Mouse (Mus musculus) limb, embryonic 11.5 days (tissue): ENCODE measurements around the gene Cyp4a14. TPM values are rescaled to one million over a fixed set of nuclear protein-coding genes. Genes with fewer than 3 reads are reported as not detected.
"Not testable (repeated sequence)": the region's sequence is repeated elsewhere in the genome, so short reads cannot be mapped to it uniquely, and the experiment has no call there.

Source experiments
- ATAC-seq: fragments of 200-750 bp; cut with Nextera tagmentation; 2 replicates; pipeline ENCODE4 v1.8.0; 2017; ENCODE audit warnings: low read depth; ENCODE audit not compliant: insufficient number of reproducible peaks, low FRiP score, low TSS enrichment
- DNase-seq: peaks from one replicate; pipeline ENCODE4 v3.0.0-alpha.2; 2015; ENCODE audit warnings: low spot score
- H3K27ac ChIP-seq: fragments of 300-500 bp; sonication (generic); replicated peaks from 2 replicates; pipeline ENCODE4 v1.5.1; 2014; ENCODE audit warnings: low read depth, mild to moderate bottlenecking, low read length
- H3K27me3 ChIP-seq: fragments of 300-500 bp; sonication (generic); 2 replicates; pipeline ENCODE4 v1.6.1; 2014; ENCODE audit warnings: mild to moderate bottlenecking, low read length, mixed read lengths; ENCODE audit not compliant: control insufficient read depth, insufficient read depth
- H3K36me3 ChIP-seq: fragments of 300-500 bp; sonication (generic); 2 replicates; pipeline ENCODE4 v1.6.1; 2014; ENCODE audit warnings: mild to moderate bottlenecking, low read length, moderate library complexity, mixed read lengths; ENCODE audit not compliant: control insufficient read depth, insufficient read depth
- H3K4me1 ChIP-seq: fragments of 300-500 bp; sonication (generic); 2 replicates; pipeline ENCODE4 v1.6.1; 2014; ENCODE audit warnings: low read length, mixed read lengths; ENCODE audit not compliant: control insufficient read depth, insufficient read depth
- H3K4me2 ChIP-seq: fragments of 300-500 bp; sonication (generic); 2 replicates; pipeline ENCODE4 v1.6.1; 2014; ENCODE audit warnings: low read depth, mild to moderate bottlenecking, moderate library complexity; ENCODE audit not compliant: severe bottlenecking
- H3K4me3 ChIP-seq: fragments of 300-500 bp; sonication (generic); 2 replicates; pipeline ENCODE4 v1.5.1; 2014; ENCODE audit warnings: low read depth, low read length
- H3K9ac ChIP-seq: fragments of 300-500 bp; sonication (generic); 2 replicates; pipeline ENCODE4 v1.6.1; 2014; ENCODE audit warnings: mild to moderate bottlenecking, low read length
- H3K9me3 ChIP-seq: fragments of 300-500 bp; sonication (generic); 2 replicates; pipeline ENCODE4 v1.6.1; 2016; ENCODE audit warnings: low read length; ENCODE audit not compliant: control insufficient read depth
- WGBS: fragments of 180-500 bp; shearing (Covaris S2); extraction: QIAGEN DNeasy Blood & Tissue Kit; methylation state at CpG from one replicate; pipeline ENCODE4 v1.1.7; 2014; 5-methylcytosine and 5-hydroxymethylcytosine counted together
- polyA plus RNA-seq: library from polyadenylated mRNA; unstranded; fragments of >200 nt; fragmentation: Nextera tagmentation; extraction: Ambion mirVana; gene quantifications from 2 replicates; pipeline ENCODE4 v1.2.1, GENCODE M21; 2014

Cyp4a14 gene
- polyA plus RNA-seq, 1 experiment from 2014 or later, result not detected

DNA sequence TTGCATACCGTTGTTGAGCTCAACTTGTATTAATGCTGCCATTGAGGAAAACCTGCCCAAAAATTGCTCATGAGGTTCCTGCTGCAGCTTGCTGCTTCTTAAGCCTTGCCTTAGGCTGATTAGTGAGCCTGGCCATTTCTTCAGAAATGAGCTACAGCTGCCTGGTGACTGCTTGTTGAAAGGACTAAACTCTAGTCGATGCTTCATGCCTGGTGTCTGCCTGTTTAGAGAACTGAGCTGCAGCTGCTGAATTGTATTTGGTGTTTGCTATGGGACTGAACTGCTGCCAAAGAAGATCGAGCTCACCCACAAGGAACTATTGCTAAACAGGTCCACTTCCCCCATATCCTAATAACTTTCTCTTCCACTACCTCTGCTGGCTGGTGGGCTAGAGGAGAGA is 22.4 kb downstream of the Cyp4a14 start:
- WGBS, result 72% methylated on average over 3 of the region's 3 CpGs
- DNase-seq, ATAC-seq, H3K27me3 ChIP-seq, H3K4me2 ChIP-seq, H3K27ac ChIP-seq, H3K36me3 ChIP-seq, H3K9ac ChIP-seq, H3K9me3 ChIP-seq, H3K4me1 ChIP-seq, H3K4me3 ChIP-seq: not testable (repeated sequence)

DNA sequence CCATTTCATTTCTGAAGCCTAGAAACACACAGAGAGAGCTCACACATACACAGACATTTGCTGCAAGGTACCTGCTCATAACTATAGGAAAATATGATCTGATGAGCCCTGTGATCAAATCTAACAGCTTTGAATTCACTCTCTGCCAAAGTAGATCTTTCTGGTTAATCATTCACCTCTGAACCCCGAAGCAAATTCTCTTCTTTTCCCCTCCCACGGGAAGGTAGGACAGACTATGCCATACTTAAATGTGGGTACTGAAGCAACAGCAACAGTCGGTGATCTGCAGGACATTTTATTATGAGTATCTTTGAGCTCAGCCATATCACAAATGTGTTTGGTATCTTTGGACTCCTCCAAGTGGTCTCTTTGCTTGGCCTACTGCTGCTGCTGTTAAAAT is 43.6 kb downstream of the Cyp4a14 start, which contains the start of gene Cyp4a30b:
Gene Cyp4a30b, plus strand, starts transcription at position 301 of the 400 bp plus-strand sequence.
- DNase-seq, result no peak
- Histone ChIP-seq H3K9ac (no peak within 1 kb of the TSS), H3K4me1 (no peaks in the 10 kb centered on the region), H3K4me2 (no peak within 1 kb of the TSS), H3K27me3 (no peaks in the 10 kb centered on the region), H3K27ac (no peak within 1 kb of the TSS), H3K36me3 (no peaks in the 10 kb centered on the region), H3K9me3 (no peaks in the 10 kb centered on the region), H3K4me3 (no peak within 1 kb of the TSS)
- ATAC-seq, result no peak
- 80% methylated on average over 3 of the region's 3 CpGs for WGBS

DNA sequence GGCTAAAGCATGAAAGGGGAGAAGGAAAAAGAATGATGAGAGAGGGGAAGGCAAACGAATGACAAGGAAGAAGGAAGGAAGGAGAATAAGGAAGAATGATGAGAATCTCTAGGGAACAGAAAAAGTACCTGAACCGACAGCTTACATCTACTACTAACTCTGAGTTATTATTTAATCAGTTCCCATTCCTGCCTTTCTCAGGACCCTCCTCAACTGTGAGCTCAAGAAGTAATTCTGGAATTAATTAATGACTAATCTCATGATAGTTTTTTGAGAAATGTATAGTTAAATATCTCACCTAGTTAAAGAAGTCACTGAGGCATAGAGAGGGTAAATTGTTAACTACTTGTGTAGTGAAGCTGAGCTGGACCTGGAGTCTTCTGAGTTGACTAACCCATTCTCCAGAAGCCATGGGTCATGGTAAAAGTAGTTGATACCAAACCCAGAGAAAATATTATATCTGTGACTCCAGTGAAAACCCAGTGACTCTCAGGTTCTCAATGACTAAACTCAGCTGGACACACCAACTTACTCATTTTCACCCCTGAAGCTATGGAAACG is 45.3 kb downstream of the Cyp4a14 start:
- Histone ChIP-seq H3K4me2 (no peak overlapping the region), H3K9me3 (no peaks in the 10 kb centered on the region), H3K36me3 (no peaks in the 10 kb centered on the region), H3K27ac (no peak overlapping the region), H3K27me3 (no peaks in the 10 kb centered on the region), H3K9ac (no peak overlapping the region), H3K4me1 (no peaks in the 10 kb centered on the region), H3K4me3 (no peak overlapping the region)
- DNase-seq (no peak), ATAC-seq (no peak)
- 71% methylated on average over 3 of the region's 3 CpGs for WGBS

Other genes starting within 250 kb of the Cyp4a14 start
- not detected in 2 replicates for gene Cyp4a12a, start 197.1 kb downstream of the Cyp4a14 start, polyA plus RNA-seq
- not detected in 2 replicates for gene Cyp4a12b, start 84.5 kb downstream of the Cyp4a14 start, polyA plus RNA-seq
- gene Cyp4a30b, start 43.5 kb downstream of the Cyp4a14 start, polyA plus RNA-seq, result not detected in 2 replicates
- not detected in 2 replicates for gene Cyp4a10, start 22.1 kb upstream of the Cyp4a14 start, polyA plus RNA-seq
- gene Cyp4a31, start 67.5 kb upstream of the Cyp4a14 start, polyA plus RNA-seq, result not detected in 2 replicates
- gene Cyp4a32, start 104.8 kb upstream of the Cyp4a14 start, polyA plus RNA-seq, result not detected in 2 replicates
- not detected in 2 replicates for gene Cyp4b1, start 151.6 kb upstream of the Cyp4a14 start, polyA plus RNA-seq
- 44.3 and 48.5 TPM in 2 replicates for gene Efcab14, start 241.6 kb upstream of the Cyp4a14 start, polyA plus RNA-seq